Mouse (Mus musculus) heart, postnatal 0 days (tissue): ENCODE data around the gene Lrrc37a. TPM values are rescaled to one million over a fixed set of nuclear protein-coding genes. Genes with fewer than 3 reads are reported as not detected.

Source experiments
- ATAC-seq: fragments of 200-750 bp; cut with Nextera tagmentation; 2 replicates; pipeline ENCODE4 v1.8.0; 2017; ENCODE audit warnings: low read depth, moderate number of reproducible peaks, moderate library complexity; ENCODE audit not compliant: insufficient read depth
- DNase-seq: peaks from one replicate; pipeline ENCODE4 v3.0.0-alpha.2; 2016; ENCODE audit warnings: low spot score
- H3K27ac ChIP-seq: fragments of 300-500 bp; sonication (generic); 2 replicates; pipeline ENCODE4 v1.5.1; 2014; ENCODE audit warnings: low read depth, mild to moderate bottlenecking
- H3K27me3 ChIP-seq: fragments of 300-500 bp; sonication (generic); 2 replicates; pipeline ENCODE4 v1.6.1; 2014; ENCODE audit warnings: low read length, mixed read lengths; ENCODE audit not compliant: control insufficient read depth, insufficient read depth
- H3K36me3 ChIP-seq: fragments of 300-500 bp; sonication (generic); replicated peaks from 2 replicates; pipeline ENCODE4 v1.6.1; 2014; ENCODE audit warnings: low read length, mixed read lengths; ENCODE audit not compliant: control insufficient read depth, insufficient read depth
- H3K4me1 ChIP-seq: fragments of 300-500 bp; sonication (generic); 2 replicates; pipeline ENCODE4 v1.6.1; 2014; ENCODE audit warnings: antibody characterized with exemption; ENCODE audit not compliant: control insufficient read depth, insufficient read depth
- H3K4me2 ChIP-seq: fragments of 300-500 bp; sonication (generic); 2 replicates; pipeline ENCODE4 v1.6.1; 2014; ENCODE audit warnings: low read depth, mild to moderate bottlenecking, low read length, moderate library complexity
- H3K4me3 ChIP-seq: fragments of 300-500 bp; sonication (generic); 2 replicates; pipeline ENCODE4 v1.5.1; 2014; ENCODE audit warnings: low read depth, low read length
- H3K9ac ChIP-seq: fragments of 300-500 bp; sonication (generic); replicated peaks from 2 replicates; pipeline ENCODE4 v1.6.1; 2014; ENCODE audit warnings: low read depth, low read length, mixed read lengths
- H3K9me3 ChIP-seq: fragments of 300-500 bp; sonication (generic); replicated peaks from 2 replicates; pipeline ENCODE4 v1.6.1; 2016; ENCODE audit warnings: low read length; ENCODE audit not compliant: control insufficient read depth
- CTCF ChIP-seq: IDR thresholded peaks from 2 replicates; pipeline ENCODE4 v1.5.1; 2016; ENCODE audit warnings: antibody characterized with exemption, control low read depth, low read depth
- EP300 ChIP-seq: IDR thresholded peaks from 2 replicates; pipeline ENCODE4 v1.6.1; 2016; ENCODE audit warnings: antibody characterized with exemption, low read depth
- whole genome bisulfite sequencing: fragments of 180-500 bp; shearing (Covaris S2); extraction: QIAGEN DNeasy Blood & Tissue Kit; methylation state at CpG from one replicate; pipeline ENCODE4 v1.1.7; 2014; 5-methylcytosine and 5-hydroxymethylcytosine counted together
- polyA plus RNA-seq: library from polyadenylated mRNA; unstranded; fragments of >200 nt; fragmentation: Nextera tagmentation; extraction: Ambion mirVana; gene quantifications from 2 replicates; pipeline ENCODE4 v1.2.1, GENCODE M21; 2015
- total RNA-seq: library from RNA; depleted of rRNA; stranded (reverse); fragments of >200 nt; gene quantifications from 2 replicates; pipeline ENCODE4 v1.2.3, GENCODE M21; 2014; ENCODE audit warnings: low replicate concordance

Gene Lrrc37a
- total and polyA plus RNA-seq, 2 experiments from 2014 or later, result not detected

- 92% methylated on average over 3 of the region's 3 CpGs for WGBS
- DNase-seq, result no peak
- no peak overlapping the region for H3K4me3 ChIP-seq
Measured at GRCm38 (mm10) chr11:103443678-103444077, 60.7 kb downstream of the Lrrc37a start.

GRCm38 (mm10) chr11:103436282-103436681 lies 68.1 kb downstream of the Lrrc37a start:
- H3K4me2 ChIP-seq, result no peak overlapping the region
- no peak overlapping the region for H3K27ac ChIP-seq
- ATAC-seq (no peak), DNase-seq (no peak)
- no peaks in the 10 kb centered on the region for H3K4me1 ChIP-seq
- H3K27me3 ChIP-seq, result no peaks in the 10 kb centered on the region
- WGBS, result 60% methylated on average over 5 of the region's 5 CpGs
- no peak overlapping the region for H3K9ac ChIP-seq
- no peak for TF ChIP-seq EP300
- no peak for TF ChIP-seq CTCF
- no peaks in the 10 kb centered on the region for H3K9me3 ChIP-seq
- no peak overlapping the region for H3K4me3 ChIP-seq
- no peaks in the 10 kb centered on the region for H3K36me3 ChIP-seq

More at GRCm38 (mm10) chr11:103443678-103444077, 60.7 kb downstream of the Lrrc37a start:
- Histone ChIP-seq H3K36me3 (no peaks in the 10 kb centered on the region), H3K4me1 (no peaks in the 10 kb centered on the region), H3K9me3 (no peaks in the 10 kb centered on the region), H3K9ac (no peak overlapping the region), H3K4me2 (no peak overlapping the region), H3K27ac (no peak overlapping the region), H3K27me3 (no peaks in the 10 kb centered on the region)
- ATAC-seq, result no peak
- TF ChIP-seq CTCF, result no peak
- TF ChIP-seq EP300, result no peak

GRCm38 (mm10) chr11:103425031-103425430 lies 79.4 kb downstream of the Lrrc37a start:
- Histone ChIP-seq H3K4me2 (no peak overlapping the region), H3K9ac (no peak overlapping the region), H3K9me3 (no peaks in the 10 kb centered on the region), H3K27me3 (no peaks in the 10 kb centered on the region), H3K36me3 (no peaks in the 10 kb centered on the region), H3K27ac (no peak overlapping the region), H3K4me1 (no peaks in the 10 kb centered on the region), H3K4me3 (no peak overlapping the region)
- 9% methylated on average over 5 of the region's 5 CpGs for WGBS
- DNase-seq, result no peak
- no peak for ATAC-seq
- TF ChIP-seq CTCF, result no peak
- no peak for TF ChIP-seq EP300

GRCm38 (mm10) chr11:103419667-103420066 lies 84.7 kb downstream of the Lrrc37a start:
- Histone ChIP-seq H3K9me3 (no peaks in the 10 kb centered on the region), H3K4me2 (no peak overlapping the region), H3K27me3 (no peaks in the 10 kb centered on the region), H3K27ac (no peak overlapping the region), H3K4me1 (no peaks in the 10 kb centered on the region), H3K9ac (no peak overlapping the region), H3K4me3 (no peak overlapping the region), H3K36me3 (no peaks in the 10 kb centered on the region)
- 83% methylated on average over 13 of the region's 13 CpGs for WGBS
- DNase-seq, result no peak
- no peak for ATAC-seq
- TF ChIP-seq EP300, result no peak

GRCm38 (mm10) chr11:103419226-103419625 lies 85.2 kb downstream of the Lrrc37a start:
- DNase-seq (no peak), ATAC-seq (no peak)
- H3K27ac ChIP-seq, result no peak overlapping the region
- H3K36me3 ChIP-seq, result no peaks in the 10 kb centered on the region
- H3K9ac ChIP-seq, result no peak overlapping the region
- no peak for TF ChIP-seq EP300
- TF ChIP-seq CTCF, result no peak
- H3K27me3 ChIP-seq, result no peaks in the 10 kb centered on the region
- H3K9me3 ChIP-seq, result no peaks in the 10 kb centered on the region
- no peak overlapping the region for H3K4me3 ChIP-seq
- H3K4me1 ChIP-seq, result no peaks in the 10 kb centered on the region
- WGBS, result 58% methylated on average over 5 of the region's 5 CpGs
- H3K4me2 ChIP-seq, result no peak overlapping the region

- DNase-seq, result no peak
- Histone ChIP-seq H3K36me3 (peaks cover 3% of the 10 kb centered on the region; the same call in 1 of the 2 replicates), H3K27me3 (no peaks in the 10 kb centered on the region), H3K4me3 (no peak overlapping the region), H3K4me1 (peaks cover 6% of the 10 kb centered on the region; the same call in 1 of the 2 replicates), H3K9ac (no peak overlapping the region), H3K9me3 (no peaks in the 10 kb centered on the region), H3K27ac (no peak overlapping the region), H3K4me2 (no peak overlapping the region)
- no peak for ATAC-seq
- TF ChIP-seq CTCF, result no peak
- TF ChIP-seq EP300, result no peak
- WGBS, result 88% methylated on average over 1 of the region's 1 CpGs
Measured at GRCm38 (mm10) chr11:103413516-103413915, 90.9 kb downstream of the Lrrc37a start.
